Mouse (Mus musculus) spleen, postnatal 0 days (tissue): ENCODE data around the gene Gucy1b2. TPM values are rescaled to one million over a fixed set of nuclear protein-coding genes. Genes with fewer than 3 reads are reported as not detected.

Experiments used
- polyA plus RNA-seq: library from polyadenylated mRNA; unstranded; fragments of >200 nt; fragmentation: Nextera tagmentation; extraction: Ambion mirVana; gene quantifications from 2 replicates; pipeline ENCODE4 v1.2.1, GENCODE M21; 2015

The Gucy1b2 gene
- not detected in 2 replicates for polyA plus RNA-seq

DNA sequence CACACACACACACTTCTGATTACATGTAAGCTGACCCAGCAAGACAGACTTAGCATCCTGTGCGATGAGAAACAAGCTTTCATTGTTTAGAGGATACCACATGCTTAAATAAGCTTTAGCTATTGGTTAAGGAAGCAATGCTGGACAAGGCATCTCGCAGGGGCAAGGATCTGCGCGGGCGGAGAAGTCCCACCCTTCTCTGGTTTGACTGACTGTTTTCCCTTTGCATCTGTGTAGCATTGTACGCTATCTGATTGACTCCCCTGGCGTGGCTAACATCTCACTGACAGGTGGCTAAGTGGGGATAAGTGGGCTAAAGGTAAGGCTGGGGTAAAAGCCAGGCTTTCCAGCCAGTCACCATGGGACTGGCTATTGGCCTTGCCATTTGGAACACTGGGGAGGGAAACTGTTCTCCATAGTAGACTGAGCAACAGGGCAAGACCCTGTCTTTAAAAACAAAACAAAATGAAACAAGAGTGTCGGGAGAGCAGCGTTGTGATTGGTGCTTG is at the start of gene Gucy1b2:
Gucy1b2 (minus strand) TSS at position 51 of the 509 bp plus-strand sequence.

Other genes with a start within 250 kb of the Gucy1b2 start
- gene Rnaseh2b, start 163.7 kb downstream of the Gucy1b2 start, polyA plus RNA-seq: 80.0 and 98.5 TPM in 2 replicates
- gene Dleu7, start 163.2 kb downstream of the Gucy1b2 start, polyA plus RNA-seq: 0.24 and 0.32 TPM in 2 replicates
- gene Fam124a, start 99.4 kb upstream of the Gucy1b2 start, polyA plus RNA-seq: 0.89 and 1.1 TPM in 2 replicates
- gene Gm4131, start 110.6 kb upstream of the Gucy1b2 start, polyA plus RNA-seq: not detected in 2 replicates
- gene Serpine3, start 207.4 kb upstream of the Gucy1b2 start, polyA plus RNA-seq: not detected in 2 replicates